Mouse (Mus musculus) cerebellum, adult 2 months (tissue): ENCODE measurements around the gene Tenm2. TPM values are rescaled to one million over a fixed set of nuclear protein-coding genes. Genes with fewer than 3 reads are reported as not detected.

Source experiments
- DNase-seq, 2 experiments: peaks; one replicate each; pipeline ENCODE4 v3.0.0; 2021
- H3K27ac ChIP-seq: fragments of 200-500 bp; 2 replicates; pipeline ENCODE4 v1.5.1; 2012; ENCODE audit warnings: low read length, control low read depth, inconsistent platforms; ENCODE audit not compliant: insufficient read depth
- H3K27me3 ChIP-seq: fragments of 200-500 bp; 2 replicates; pipeline ENCODE4 v1.6.1; 2012; ENCODE audit warnings: inconsistent platforms, mild to moderate bottlenecking, low read length, moderate library complexity; ENCODE audit not compliant: control insufficient read depth, insufficient read depth
- H3K4me1 ChIP-seq: fragments of 200-500 bp; 2 replicates; pipeline ENCODE4 v1.6.1; 2011; ENCODE audit warnings: low read length; ENCODE audit not compliant: control insufficient read depth, insufficient read depth
- H3K4me3 ChIP-seq: fragments of 200-500 bp; replicated peaks from 2 replicates; pipeline ENCODE3; 2011; ENCODE audit warnings: mild to moderate bottlenecking, low read depth, low read length, control low read depth; ENCODE audit not compliant: insufficient read depth
- CTCF ChIP-seq: fragments of 200-500 bp; IDR thresholded peaks from 2 replicates; pipeline ENCODE4 v1.5.1; 2011; ENCODE audit warnings: low read depth, mild to moderate bottlenecking, control low read depth, low read length, moderate library complexity, borderline replicate concordance; ENCODE audit not compliant: insufficient read depth
- POLR2A ChIP-seq: fragments of 200-500 bp; IDR thresholded peaks from 2 replicates; pipeline ENCODE4 v1.6.1; 2011; ENCODE audit warnings: low read length, control low read depth, borderline replicate concordance; ENCODE audit not compliant: insufficient read depth
- WGBS: fragments of 180-500 bp; shearing (Covaris S2); methylation state at CpG from one replicate; pipeline ENCODE4 v1.1.7; 2018; 5-methylcytosine and 5-hydroxymethylcytosine counted together
- polyA plus RNA-seq: library from polyadenylated mRNA; depleted of rRNA; stranded (reverse); fragments of >200 nt; gene quantifications from 2 replicates; pipeline ENCODE4 v1.2.3, GENCODE M21; 2012

Gene Tenm2
- polyA plus RNA-seq, 1 experiment = 9.1 TPM

- WGBS = 48% methylated on average over 5 of the region's 5 CpGs
- H3K4me3 ChIP-seq = no peak overlapping the region
- H3K27me3 ChIP-seq = no peaks in the 10 kb centered on the region
- H3K4me1 ChIP-seq = no peaks in the 10 kb centered on the region
- no peak for DNase-seq
- no peak overlapping the region for H3K27ac ChIP-seq
- TF ChIP-seq CTCF = no peak
- no peak for TF ChIP-seq POLR2A
These were observed 158.7 kb downstream of the Tenm2 start for GRCm38 (mm10) chr11:37076989-37077598.

GRCm38 (mm10) chr11:37075349-37075748 is 160.4 kb downstream of the Tenm2 start:
- 94% methylated on average over 10 of the region's 10 CpGs for WGBS
- DNase-seq = no peak
- no peaks in the 10 kb centered on the region for H3K4me1 ChIP-seq

GRCm38 (mm10) chr11:37065459-37065858 is 170.3 kb downstream of the Tenm2 start:
- DNase-seq = no peak
- H3K27ac ChIP-seq = no peak overlapping the region
- H3K27me3 ChIP-seq = no peaks in the 10 kb centered on the region
- no peak for TF ChIP-seq CTCF
- TF ChIP-seq POLR2A = no peak
- H3K4me1 ChIP-seq = no peaks in the 10 kb centered on the region
- 62% methylated on average over 3 of the region's 3 CpGs for WGBS
- H3K4me3 ChIP-seq = no peak overlapping the region

More at GRCm38 (mm10) chr11:37075349-37075748, 160.4 kb downstream of the Tenm2 start:
- Histone ChIP-seq H3K4me3 (no peak overlapping the region), H3K27me3 (no peaks in the 10 kb centered on the region), H3K27ac (no peak overlapping the region)
- no peak for TF ChIP-seq POLR2A
- no peak for TF ChIP-seq CTCF

GRCm38 (mm10) chr11:37046671-37047070 is 189.1 kb downstream of the Tenm2 start:
- Histone ChIP-seq H3K27me3 (no peaks in the 10 kb centered on the region), H3K27ac (no peak overlapping the region), H3K4me3 (no peak overlapping the region), H3K4me1 (no peaks in the 10 kb centered on the region)
- 65% methylated on average over 5 of the region's 5 CpGs for WGBS
- DNase-seq = peak in 1 of 2 experiments; percentile 17
- no peak for TF ChIP-seq POLR2A
- TF ChIP-seq CTCF = peak; percentile 40; the same call in 1 of the 2 replicates

DNA sequence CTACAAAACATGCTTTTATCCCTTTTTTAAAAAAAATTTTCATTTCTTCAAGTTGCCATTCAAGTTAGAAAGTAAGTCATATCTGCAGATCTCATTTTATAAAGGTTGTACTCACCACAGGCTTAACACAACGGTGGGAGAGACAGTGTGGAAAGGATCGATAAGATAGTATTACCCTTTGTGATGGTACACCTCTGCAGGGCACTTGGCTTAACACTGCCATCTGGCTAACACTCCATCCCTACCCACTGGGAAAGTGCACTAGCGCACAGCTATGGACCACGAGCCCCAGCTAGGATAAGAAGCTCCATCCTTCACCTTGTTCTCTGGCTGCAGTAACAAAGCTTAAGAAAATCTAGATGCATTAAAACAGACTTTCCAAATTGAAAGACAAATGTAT is 194.5 kb downstream of the Tenm2 start:
- Histone ChIP-seq H3K4me1 (no peaks in the 10 kb centered on the region), H3K27me3 (no peaks in the 10 kb centered on the region), H3K4me3 (no peak overlapping the region), H3K27ac (no peak overlapping the region)
- 64% methylated on average over 4 of the region's 4 CpGs for WGBS
- no peak for DNase-seq
- no peak for TF ChIP-seq POLR2A
- TF ChIP-seq CTCF = no peak

- Histone ChIP-seq H3K4me1 (no peaks in the 10 kb centered on the region), H3K27me3 (no peaks in the 10 kb centered on the region), H3K27ac (no peak overlapping the region), H3K4me3 (no peak overlapping the region)
- no peak for DNase-seq
- TF ChIP-seq POLR2A = no peak
- no peak for TF ChIP-seq CTCF
- 90% methylated on average over 3 of the region's 3 CpGs for WGBS
These were observed 196.5 kb downstream of the Tenm2 start for GRCm38 (mm10) chr11:37039283-37039682.

- no peak overlapping the region for H3K4me3 ChIP-seq
- no peaks in the 10 kb centered on the region for H3K27me3 ChIP-seq
- H3K27ac ChIP-seq = no peak overlapping the region
- H3K4me1 ChIP-seq = no peaks in the 10 kb centered on the region
- WGBS = 72% methylated on average over 7 of the region's 7 CpGs
- no peak for TF ChIP-seq CTCF
- no peak for TF ChIP-seq POLR2A
- DNase-seq = no peak
These were observed 204.3 kb downstream of the Tenm2 start for GRCm38 (mm10) chr11:37031305-37032055.

DNA sequence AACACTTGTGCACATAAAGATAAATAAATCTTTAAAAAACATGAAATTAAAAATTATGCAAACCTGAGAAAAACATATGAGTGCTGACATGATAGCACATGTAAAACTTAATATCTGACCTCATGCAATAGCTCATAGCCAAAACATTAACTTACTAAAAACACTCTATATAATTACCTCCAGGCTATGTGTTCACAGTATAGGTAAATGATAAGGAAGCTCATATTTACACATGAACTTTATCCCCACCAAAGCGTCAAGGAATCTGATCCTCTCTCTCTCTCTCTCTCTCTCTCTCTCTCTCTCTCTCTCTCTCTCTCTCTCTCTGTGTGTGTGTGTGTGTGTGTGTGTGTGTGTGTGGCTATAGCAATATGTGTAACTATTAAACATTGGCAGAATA is 223.9 kb downstream of the Tenm2 start:
- Histone ChIP-seq H3K4me3 (no peak overlapping the region), H3K4me1 (no peaks in the 10 kb centered on the region), H3K27me3 (no peaks in the 10 kb centered on the region), H3K27ac (no peak overlapping the region)
- TF ChIP-seq POLR2A (no peak), CTCF (no peak)
- 70% methylated on average over 1 of the region's 1 CpGs for WGBS
- DNase-seq = no peak
